Mouse (Mus musculus): ENCODE data around the gene Mup12. TPM values are rescaled to one million over a fixed set of nuclear protein-coding genes. Genes with fewer than 3 reads are reported as not detected.
"Not testable (repeated sequence)": the region's sequence is repeated elsewhere in the genome, so short reads cannot be mapped to it uniquely, and the experiment has no call there.

Mup12 gene
- not detected in 2 replicates for polyA plus RNA-seq (2014; fragmentation: Nextera tagmentation; extraction: Ambion mirVana)

DNA sequence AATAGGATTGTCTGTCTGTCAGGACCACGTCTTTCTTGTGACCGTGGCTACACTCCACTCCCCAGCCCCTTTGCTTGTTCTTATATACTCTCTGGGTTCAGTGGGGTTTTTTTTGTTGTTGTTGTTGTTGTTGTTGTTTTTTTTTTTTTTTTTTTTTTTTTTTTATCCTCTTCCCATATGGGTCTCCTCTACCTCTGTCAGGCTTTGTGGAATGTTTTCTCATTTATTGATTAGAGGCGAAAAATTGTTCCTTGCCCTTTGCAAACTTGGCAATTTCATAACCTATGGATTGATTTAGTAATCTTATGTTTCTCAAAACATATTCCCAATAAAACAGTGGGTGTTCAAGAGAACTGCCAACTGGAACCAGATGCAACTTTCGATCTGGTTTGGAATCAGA lies at the start of gene Mup12:
Gene Mup12, minus strand, starts transcription at position 101 of the 400 bp plus-strand sequence.
- not testable (repeated sequence) for ATAC-seq (ENCODE audit: low FRiP score); H3K4me3 ChIP-seq (ENCODE audit: low read depth, low read length); H3K9ac ChIP-seq (ENCODE audit: low read length); H3K27me3 ChIP-seq (ENCODE audit: control insufficient read depth, insufficient read depth, low read length); H3K4me1 ChIP-seq (ENCODE audit: control insufficient read depth, insufficient read depth, low read length); DNase-seq (ENCODE audit: low spot score, missing footprints); H3K9me3 ChIP-seq (ENCODE audit: control insufficient read depth, low read length); H3K36me3 ChIP-seq (ENCODE audit: control insufficient read depth, insufficient read depth, low read length); H3K4me2 ChIP-seq; H3K27ac ChIP-seq (ENCODE audit: low read depth, low read length)
- WGBS: 91% methylated on average over 3 of the region's 4 CpGs

Other genes starting within 250 kb of the Mup12 start
- gene Mup1, start 239.4 kb downstream of the Mup12 start, polyA plus RNA-seq (2014; fragmentation: Nextera tagmentation; extraction: Ambion mirVana): not detected in 2 replicates
- not detected in 2 replicates for gene Mup10, start 159.1 kb downstream of the Mup12 start, polyA plus RNA-seq (2014; fragmentation: Nextera tagmentation; extraction: Ambion mirVana)
- not detected in 2 replicates for gene Mup11, start 78.9 kb downstream of the Mup12 start, polyA plus RNA-seq (2014; fragmentation: Nextera tagmentation; extraction: Ambion mirVana)
- gene Mup22, start 80.1 kb upstream of the Mup12 start, polyA plus RNA-seq (2014; fragmentation: Nextera tagmentation; extraction: Ambion mirVana): not detected in 2 replicates